Mouse (Mus musculus): ENCODE results near the gene Khdc1c. TPM values are rescaled to one million over a fixed set of nuclear protein-coding genes. Genes with fewer than 3 reads are reported as not detected.

Gene Khdc1c
- polyA plus RNA-seq (2014; fragmentation: Illumina TruSeq; extraction: RNeasy Lipid Tissue Mini Kit (QIAGEN cat#74804); ENCODE audit: low replicate concordance): not detected

DNA sequence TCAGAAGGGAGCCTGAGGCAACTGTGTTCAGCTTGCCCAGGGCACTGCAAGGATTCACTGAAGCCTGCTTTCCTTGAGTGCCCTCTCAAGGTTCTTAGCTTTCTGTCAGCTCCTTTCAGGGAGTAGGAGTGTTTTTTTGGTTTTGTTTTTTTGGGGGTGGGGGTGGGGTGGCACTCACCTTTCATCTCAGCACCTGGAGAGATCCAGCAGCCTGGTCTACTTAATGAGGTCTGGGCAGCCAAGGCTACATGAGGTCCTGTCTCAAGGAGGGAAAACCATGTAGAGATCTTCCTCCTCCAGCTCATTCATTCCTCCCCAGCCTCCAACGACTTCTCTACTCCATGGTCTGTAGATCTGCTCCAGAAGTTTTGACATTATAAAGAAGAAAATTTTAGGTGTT lies at the start of gene Khdc1c:
TSS of gene Khdc1c (plus strand) at position 301 of the 400 bp plus-strand sequence.

DNA sequence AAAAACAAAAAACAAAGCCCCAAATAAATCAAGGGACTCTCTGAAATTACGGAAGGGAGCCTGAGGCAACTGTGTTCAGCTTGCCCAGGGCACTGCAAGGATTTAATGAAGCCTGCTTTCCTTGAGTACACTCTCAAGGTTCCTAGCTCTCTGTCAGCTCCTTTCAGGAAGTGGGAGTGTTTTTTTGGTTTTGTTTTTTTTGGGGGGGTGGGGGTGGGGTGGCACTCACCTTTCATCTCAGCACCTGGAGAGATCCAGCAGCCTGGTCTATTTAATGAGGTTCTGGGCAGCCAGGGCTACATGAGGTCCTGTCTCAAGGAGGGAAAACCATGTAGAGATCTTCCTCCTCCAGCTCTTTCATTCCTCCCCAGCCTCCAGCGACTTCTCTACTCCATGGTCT lies 18.8 kb upstream of the Khdc1c start, which contains the start of gene Khdc1a:
TSS of gene Khdc1a (plus strand) at position 301 of the 400 bp plus-strand sequence.

DNA sequence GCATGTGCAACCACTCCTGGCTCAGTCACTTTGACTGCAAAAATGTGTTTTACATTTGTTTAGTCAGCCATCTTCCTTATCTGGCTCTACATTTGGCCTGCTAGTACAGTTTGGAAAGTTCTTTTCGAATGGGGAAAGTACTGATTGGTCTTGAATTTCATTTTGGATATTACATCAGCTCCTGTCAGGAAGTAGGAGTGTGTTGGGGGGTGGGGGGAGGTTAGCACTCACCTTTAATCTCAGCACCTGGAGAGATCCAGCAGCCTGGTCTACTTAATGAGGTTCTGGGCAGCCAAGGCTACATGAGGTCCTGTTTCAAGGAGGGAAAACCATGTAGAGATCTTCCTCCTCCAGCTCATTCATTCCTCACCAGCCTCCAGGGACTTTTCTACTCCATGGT lies 15.1 kb downstream of the Khdc1c start, which contains the start of gene Khdc1b:
TSS of gene Khdc1b (plus strand) at position 301 of the 400 bp plus-strand sequence.

Other genes starting within 250 kb of the Khdc1c start
- gene Tmem14a, start 149.8 kb upstream of the Khdc1c start, polyA plus RNA-seq (2014; fragmentation: Illumina TruSeq; extraction: RNeasy Lipid Tissue Mini Kit (QIAGEN cat#74804); ENCODE audit: low replicate concordance): 16.0 TPM
- 29.0 TPM for gene Gsta3, start 127.7 kb upstream of the Khdc1c start, polyA plus RNA-seq (2014; fragmentation: Illumina TruSeq; extraction: RNeasy Lipid Tissue Mini Kit (QIAGEN cat#74804); ENCODE audit: low replicate concordance)
- gene Khdc1a, start 18.7 kb upstream of the Khdc1c start, polyA plus RNA-seq (2014; fragmentation: Illumina TruSeq; extraction: RNeasy Lipid Tissue Mini Kit (QIAGEN cat#74804); ENCODE audit: low replicate concordance): 0.22 TPM
- not detected for gene Khdc1b, start 15.2 kb downstream of the Khdc1c start, polyA plus RNA-seq (2014; fragmentation: Illumina TruSeq; extraction: RNeasy Lipid Tissue Mini Kit (QIAGEN cat#74804); ENCODE audit: low replicate concordance)

Measured in small intestine, adult 10 weeks (tissue).